Mouse (Mus musculus): ENCODE measurements around the gene Fam20b. TPM values are rescaled to one million over a fixed set of nuclear protein-coding genes. Genes with fewer than 3 reads are reported as not detected.

The Fam20b gene
- polyA plus RNA-seq, 1 experiment from 2014 or later: 23.6 TPM

DNA sequence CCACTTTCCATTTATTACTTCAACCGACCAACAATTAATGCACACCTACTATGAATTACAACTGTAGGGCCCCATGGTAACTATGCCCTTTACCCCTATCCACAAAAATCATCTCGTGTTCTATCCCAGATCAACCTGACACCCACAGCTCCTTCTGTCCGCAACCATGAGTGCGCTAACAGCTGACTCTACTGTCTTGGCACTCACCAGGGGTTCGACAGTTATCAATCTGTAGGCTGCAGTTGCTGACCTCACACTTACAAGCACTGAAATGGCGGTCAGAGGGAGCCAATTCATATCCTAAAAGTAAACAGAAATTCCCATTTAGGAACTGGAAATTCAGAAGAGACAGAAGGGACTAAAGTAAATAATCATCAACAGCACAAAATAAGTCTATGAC is 2.2 kb downstream of the Fam20b start:
- Histone ChIP-seq H3K4me1 (replicated peaks; ENCODE audit: control insufficient read depth, insufficient read depth, low read length) (peaks cover 7% of the 10 kb centered on the region), H3K4me2 (ENCODE audit: low read depth, low read length) (no peak overlapping the region), H3K27ac (ENCODE audit: low read length) (no peak overlapping the region), H3K27me3 (ENCODE audit: control insufficient read depth, insufficient read depth, low read depth, low read length) (no peaks in the 10 kb centered on the region), H3K36me3 (ENCODE audit: control insufficient read depth, insufficient read depth, low read length) (no peaks in the 10 kb centered on the region), H3K9me3 (ENCODE audit: control insufficient read depth, low read length) (no peaks in the 10 kb centered on the region), H3K4me3 (ENCODE audit: low read length) (no peak overlapping the region), H3K9ac (ENCODE audit: low read length) (no peak overlapping the region)
- WGBS: 62% methylated on average over 6 of the region's 6 CpGs
- ATAC-seq (ENCODE audit: low read depth): no peak

GRCm38 (mm10) chr1:156710472-156711098 is 8.3 kb downstream of the Fam20b start:
- ATAC-seq (ENCODE audit: low read depth): peak; percentile 31; the same call in 1 of the 2 replicates
- peaks cover 2% of the 10 kb centered on the region for H3K36me3 ChIP-seq (ENCODE audit: control insufficient read depth, insufficient read depth, low read length)
- H3K4me1 ChIP-seq (replicated peaks; ENCODE audit: control insufficient read depth, insufficient read depth, low read length): peaks cover 4% of the 10 kb centered on the region; the same call in 1 of the 2 replicates
- H3K4me2 ChIP-seq (ENCODE audit: low read depth, low read length): no peak overlapping the region
- 41% methylated on average over 10 of the region's 10 CpGs for WGBS
- no peak overlapping the region for H3K4me3 ChIP-seq (ENCODE audit: low read length)
- H3K27me3 ChIP-seq (ENCODE audit: control insufficient read depth, insufficient read depth, low read depth, low read length): no peaks in the 10 kb centered on the region
- no peaks in the 10 kb centered on the region for H3K9me3 ChIP-seq (ENCODE audit: control insufficient read depth, low read length)
- no peak overlapping the region for H3K9ac ChIP-seq (ENCODE audit: low read length)
- H3K27ac ChIP-seq (ENCODE audit: low read length): no peak overlapping the region

- Histone ChIP-seq H3K4me1 (replicated peaks; ENCODE audit: control insufficient read depth, insufficient read depth, low read length) (peaks cover 4% of the 10 kb centered on the region; the same call in 1 of the 2 replicates), H3K27ac (ENCODE audit: low read length) (no peak overlapping the region), H3K36me3 (ENCODE audit: control insufficient read depth, insufficient read depth, low read length) (peaks cover 9% of the 10 kb centered on the region), H3K27me3 (ENCODE audit: control insufficient read depth, insufficient read depth, low read depth, low read length) (no peaks in the 10 kb centered on the region), H3K9ac (ENCODE audit: low read length) (no peak overlapping the region), H3K4me3 (ENCODE audit: low read length) (no peak overlapping the region), H3K4me2 (ENCODE audit: low read depth, low read length) (no peak overlapping the region), H3K9me3 (ENCODE audit: control insufficient read depth, low read length) (no peaks in the 10 kb centered on the region)
- WGBS: 92% methylated on average over 3 of the region's 3 CpGs
- ATAC-seq (ENCODE audit: low read depth): no peak
Observed at GRCm38 (mm10) chr1:156708672-156709071, 10.2 kb downstream of the Fam20b start.

DNA sequence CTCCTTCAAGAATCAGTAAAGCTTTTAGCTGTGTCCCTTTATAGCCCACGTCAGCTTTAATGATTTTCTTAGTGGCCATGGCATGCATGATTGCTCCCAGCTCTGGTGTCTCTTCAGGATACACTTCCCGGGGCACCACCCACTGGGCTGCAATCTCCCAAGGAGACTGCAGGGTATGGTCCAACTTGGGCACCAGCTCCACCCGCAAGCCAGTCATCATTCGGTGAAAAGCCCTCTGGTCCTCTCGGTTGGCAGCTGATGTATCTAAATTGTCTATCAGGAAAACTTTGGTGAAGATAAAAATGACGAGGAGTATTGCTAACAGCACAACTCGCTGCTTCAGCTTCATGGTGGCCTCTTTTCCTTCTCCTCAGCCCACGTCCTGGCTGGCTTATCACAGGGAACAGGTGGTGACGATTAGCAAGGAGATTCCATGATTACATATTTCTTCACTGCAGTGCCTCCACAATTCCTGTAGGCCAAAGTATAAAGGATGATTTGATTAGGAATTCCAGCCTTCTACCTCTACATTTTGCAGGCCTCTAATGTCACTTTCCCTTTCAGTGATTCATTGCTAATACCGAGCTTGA is 13.1 kb downstream of the Fam20b start:
- Histone ChIP-seq H3K27me3 (ENCODE audit: control insufficient read depth, insufficient read depth, low read depth, low read length) (no peaks in the 10 kb centered on the region), H3K9ac (ENCODE audit: low read length) (no peak overlapping the region), H3K27ac (ENCODE audit: low read length) (no peak overlapping the region), H3K4me3 (ENCODE audit: low read length) (no peak overlapping the region), H3K4me2 (ENCODE audit: low read depth, low read length) (no peak overlapping the region), H3K36me3 (ENCODE audit: control insufficient read depth, insufficient read depth, low read length) (peaks cover 13% of the 10 kb centered on the region), H3K4me1 (replicated peaks; ENCODE audit: control insufficient read depth, insufficient read depth, low read length) (peaks cover 1% of the 10 kb centered on the region; the same call in 1 of the 2 replicates), H3K9me3 (ENCODE audit: control insufficient read depth, low read length) (no peaks in the 10 kb centered on the region)
- WGBS: 76% methylated on average over 10 of the region's 10 CpGs
- ATAC-seq (ENCODE audit: low read depth): no peak

- ATAC-seq (ENCODE audit: low read depth): no peak
- Histone ChIP-seq H3K4me3 (ENCODE audit: low read length) (no peak overlapping the region), H3K27ac (ENCODE audit: low read length) (no peak overlapping the region), H3K4me2 (ENCODE audit: low read depth, low read length) (no peak overlapping the region), H3K4me1 (replicated peaks; ENCODE audit: control insufficient read depth, insufficient read depth, low read length) (no peaks in the 10 kb centered on the region), H3K27me3 (ENCODE audit: control insufficient read depth, insufficient read depth, low read depth, low read length) (no peaks in the 10 kb centered on the region), H3K9ac (ENCODE audit: low read length) (no peak overlapping the region), H3K9me3 (ENCODE audit: control insufficient read depth, low read length) (no peaks in the 10 kb centered on the region), H3K36me3 (ENCODE audit: control insufficient read depth, insufficient read depth, low read length) (peaks cover 20% of the 10 kb centered on the region)
- 88% methylated on average over 4 of the region's 4 CpGs for WGBS
Observed at GRCm38 (mm10) chr1:156703444-156703843, 15.4 kb downstream of the Fam20b start.

GRCm38 (mm10) chr1:156702151-156702550 is 16.7 kb downstream of the Fam20b start:
- peaks cover 25% of the 10 kb centered on the region for H3K36me3 ChIP-seq (ENCODE audit: control insufficient read depth, insufficient read depth, low read length)
- ATAC-seq (ENCODE audit: low read depth): no peak
- H3K4me3 ChIP-seq (ENCODE audit: low read length): no peak overlapping the region
- H3K27ac ChIP-seq (ENCODE audit: low read length): no peak overlapping the region
- no peak overlapping the region for H3K4me2 ChIP-seq (ENCODE audit: low read depth, low read length)
- H3K9me3 ChIP-seq (ENCODE audit: control insufficient read depth, low read length): no peaks in the 10 kb centered on the region
- no peak overlapping the region for H3K9ac ChIP-seq (ENCODE audit: low read length)
- no peaks in the 10 kb centered on the region for H3K4me1 ChIP-seq (replicated peaks; ENCODE audit: control insufficient read depth, insufficient read depth, low read length)
- H3K27me3 ChIP-seq (ENCODE audit: control insufficient read depth, insufficient read depth, low read depth, low read length): no peaks in the 10 kb centered on the region
- 87% methylated on average over 7 of the region's 7 CpGs for WGBS

DNA sequence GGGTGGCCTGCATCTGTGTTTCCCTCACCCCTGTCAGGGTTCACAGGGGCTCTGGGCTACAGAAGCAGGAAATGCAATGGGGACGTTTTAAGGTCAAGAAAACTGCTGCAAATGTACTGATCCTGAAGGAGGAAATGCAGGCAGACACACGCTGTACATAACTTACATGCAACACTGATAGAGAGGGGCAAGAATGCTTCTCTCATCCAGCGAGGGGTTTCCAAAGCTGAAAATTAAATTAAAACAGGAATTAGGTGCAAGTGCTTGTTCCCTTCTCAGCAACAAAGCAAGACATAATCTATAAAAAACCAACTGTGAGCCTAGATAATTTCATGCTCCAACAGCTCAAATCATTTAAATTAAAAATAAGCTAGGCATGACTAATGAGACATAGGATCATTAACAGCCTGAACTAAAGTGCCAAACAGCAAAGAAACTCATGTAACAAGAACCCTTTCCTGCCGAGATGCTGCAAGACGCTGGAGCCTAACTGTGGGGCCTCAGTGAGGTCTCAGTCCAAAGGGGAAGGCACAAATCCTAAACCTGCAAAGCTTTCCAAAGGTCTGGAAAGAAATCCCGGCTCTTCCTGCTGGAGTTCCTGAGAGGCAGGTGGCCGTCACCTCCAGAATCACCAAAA is 32.7 kb downstream of the Fam20b start:
- Histone ChIP-seq H3K4me3 (ENCODE audit: low read length) (no peak overlapping the region), H3K36me3 (ENCODE audit: control insufficient read depth, insufficient read depth, low read length) (peaks cover 45% of the 10 kb centered on the region), H3K4me1 (replicated peaks; ENCODE audit: control insufficient read depth, insufficient read depth, low read length) (no peaks in the 10 kb centered on the region), H3K27me3 (ENCODE audit: control insufficient read depth, insufficient read depth, low read depth, low read length) (no peaks in the 10 kb centered on the region), H3K9me3 (ENCODE audit: control insufficient read depth, low read length) (no peaks in the 10 kb centered on the region), H3K9ac (ENCODE audit: low read length) (no peak overlapping the region), H3K4me2 (ENCODE audit: low read depth, low read length) (no peak overlapping the region), H3K27ac (ENCODE audit: low read length) (no peak overlapping the region)
- ATAC-seq (ENCODE audit: low read depth): no peak
- 74% methylated on average over 7 of the region's 7 CpGs for WGBS

DNA sequence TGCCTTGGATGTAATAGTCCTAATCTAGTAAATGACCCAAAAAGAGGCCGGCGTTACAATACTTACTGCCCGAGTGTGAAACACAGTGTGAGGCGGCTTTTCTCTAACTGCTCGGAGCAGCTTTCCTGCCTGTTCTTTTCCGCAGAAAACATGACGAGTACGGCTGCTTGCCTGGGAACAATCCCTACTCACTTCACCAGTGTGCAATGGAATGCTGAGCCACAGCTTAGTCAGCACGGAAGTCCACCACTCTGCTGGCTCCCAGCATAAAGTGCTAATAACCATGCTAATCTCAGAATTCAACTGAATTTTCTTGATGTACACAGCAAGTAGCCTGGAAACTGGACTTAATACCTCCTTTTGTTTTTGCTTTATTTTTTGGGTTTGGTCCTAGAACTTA is 39.3 kb downstream of the Fam20b start:
- no peak overlapping the region for H3K27ac ChIP-seq (ENCODE audit: low read length)
- ATAC-seq (ENCODE audit: low read depth): no peak
- 81% methylated on average over 9 of the region's 9 CpGs for WGBS
- no peaks in the 10 kb centered on the region for H3K27me3 ChIP-seq (ENCODE audit: control insufficient read depth, insufficient read depth, low read depth, low read length)
- H3K4me1 ChIP-seq (replicated peaks; ENCODE audit: control insufficient read depth, insufficient read depth, low read length): 0 out of 2 replicates have a peak, but pooled peaks cover under 1% of the 10 kb centered on the region
- no peak overlapping the region for H3K4me3 ChIP-seq (ENCODE audit: low read length)
- H3K4me2 ChIP-seq (ENCODE audit: low read depth, low read length): no peak overlapping the region
- H3K9me3 ChIP-seq (ENCODE audit: control insufficient read depth, low read length): no peaks in the 10 kb centered on the region
- H3K36me3 ChIP-seq (ENCODE audit: control insufficient read depth, insufficient read depth, low read length): peaks cover 20% of the 10 kb centered on the region
- no peak overlapping the region for H3K9ac ChIP-seq (ENCODE audit: low read length)

GRCm38 (mm10) chr1:156677230-156677629 is 41.7 kb downstream of the Fam20b start:
- H3K27me3 ChIP-seq (ENCODE audit: control insufficient read depth, insufficient read depth, low read depth, low read length): no peaks in the 10 kb centered on the region
- no peaks in the 10 kb centered on the region for H3K9me3 ChIP-seq (ENCODE audit: control insufficient read depth, low read length)
- H3K4me3 ChIP-seq (ENCODE audit: low read length): no peak overlapping the region
- peaks cover 9% of the 10 kb centered on the region for H3K36me3 ChIP-seq (ENCODE audit: control insufficient read depth, insufficient read depth, low read length)
- peaks cover 8% of the 10 kb centered on the region for H3K4me1 ChIP-seq (replicated peaks; ENCODE audit: control insufficient read depth, insufficient read depth, low read length)
- no peak overlapping the region for H3K27ac ChIP-seq (ENCODE audit: low read length)
- no peak for ATAC-seq (ENCODE audit: low read depth)
- no peak overlapping the region for H3K4me2 ChIP-seq (ENCODE audit: low read depth, low read length)
- 81% methylated on average over 3 of the region's 3 CpGs for WGBS
- H3K9ac ChIP-seq (ENCODE audit: low read length): no peak overlapping the region
